Mouse (Mus musculus): ENCODE results near the gene Hist1h2bk. TPM values are rescaled to one million over a fixed set of nuclear protein-coding genes. Genes with fewer than 3 reads are reported as not detected.
"Not testable (repeated sequence)": the region's sequence is repeated elsewhere in the genome, so short reads cannot be mapped to it uniquely, and the experiment has no call there.

The Hist1h2bk gene
- total and polyA plus RNA-seq, 3 experiments: 7.3 to 10.0 TPM; not detected in 1

GRCm38 (mm10) chr13:22050591-22051522, 15.2 kb downstream of the Hist1h2bk start:
- Histone ChIP-seq H3K27me3 (ENCODE audit: control insufficient read depth, insufficient read depth, low read length) (no peaks in the 10 kb centered on the region), H3K27ac (peak overlapping the region; percentile 57), H3K9ac (ENCODE audit: low read depth, low read length) (peak overlapping the region; percentile 26), H3K79me2 (replicated peaks; ENCODE audit: control insufficient read depth, insufficient read depth, low read length) (no peaks in the 10 kb centered on the region), H3K36me3 (ENCODE audit: control insufficient read depth, insufficient read depth, low read length) (no peaks in the 10 kb centered on the region), H3K4me3 (peak overlapping the region; percentile 53), H3K4me1 (ENCODE audit: control insufficient read depth, insufficient read depth, low read length) (peaks cover 2% of the 10 kb centered on the region; the same call in 1 of the 2 replicates)
- under 1% methylated on average over 52 of the region's 52 CpGs for WGBS
- DNase-seq: peak; percentile 90 to 92
- peak; percentile 81 for TF ChIP-seq CTCF (IDR thresholded peaks at IDR 0.05)
- TF ChIP-seq POLR2A (IDR thresholded peaks at IDR 0.05; ENCODE audit: insufficient read depth, low read depth, low read length): peak; percentile 54; the same call in 1 of the 2 replicates
- peak; percentile 62; the same call in 1 of the 2 replicates for TF ChIP-seq EP300 (IDR thresholded peaks at IDR 0.05; ENCODE audit: insufficient read depth, low read depth, low read length)
- intact Hi-C loops (cut with DNase I): no loop called here

GRCm38 (mm10) chr13:22051523-22051859, 15.8 kb downstream of the Hist1h2bk start:
- Histone ChIP-seq H3K27me3 (ENCODE audit: control insufficient read depth, insufficient read depth, low read length) (no peaks in the 10 kb centered on the region), H3K27ac (peak overlapping the region; percentile 57), H3K79me2 (replicated peaks; ENCODE audit: control insufficient read depth, insufficient read depth, low read length) (no peaks in the 10 kb centered on the region), H3K4me1 (ENCODE audit: control insufficient read depth, insufficient read depth, low read length) (peaks cover 2% of the 10 kb centered on the region; the same call in 1 of the 2 replicates), H3K9ac (ENCODE audit: low read depth, low read length) (no peak overlapping the region), H3K36me3 (ENCODE audit: control insufficient read depth, insufficient read depth, low read length) (no peaks in the 10 kb centered on the region), H3K4me3 (peak overlapping the region; percentile 53)
- TF ChIP-seq EP300 (IDR thresholded peaks at IDR 0.05; ENCODE audit: insufficient read depth, low read depth, low read length): no peak
- no peak for TF ChIP-seq POLR2A (IDR thresholded peaks at IDR 0.05; ENCODE audit: insufficient read depth, low read depth, low read length)
- no peak for TF ChIP-seq CTCF (IDR thresholded peaks at IDR 0.05)
- no peak for DNase-seq
- intact Hi-C loops (cut with DNase I): no loop called here
- 14% methylated on average over 5 of the region's 5 CpGs for WGBS

GRCm38 (mm10) chr13:22053754-22054153, 18.1 kb downstream of the Hist1h2bk start:
- H3K4me1 ChIP-seq (ENCODE audit: control insufficient read depth, insufficient read depth, low read length): peaks cover 2% of the 10 kb centered on the region; the same call in 1 of the 2 replicates
- H3K9ac ChIP-seq (ENCODE audit: low read depth, low read length): no peak overlapping the region
- H3K27ac ChIP-seq: no peak overlapping the region
- no peak for TF ChIP-seq CTCF (IDR thresholded peaks at IDR 0.05)
- TF ChIP-seq POLR2A (IDR thresholded peaks at IDR 0.05; ENCODE audit: insufficient read depth, low read depth, low read length): no peak
- TF ChIP-seq EP300 (IDR thresholded peaks at IDR 0.05; ENCODE audit: insufficient read depth, low read depth, low read length): no peak
- H3K79me2 ChIP-seq (replicated peaks; ENCODE audit: control insufficient read depth, insufficient read depth, low read length): no peaks in the 10 kb centered on the region
- no peak for DNase-seq
- 88% methylated on average over 1 of the region's 1 CpGs for WGBS
- H3K27me3 ChIP-seq (ENCODE audit: control insufficient read depth, insufficient read depth, low read length): no peaks in the 10 kb centered on the region
- H3K36me3 ChIP-seq (ENCODE audit: control insufficient read depth, insufficient read depth, low read length): no peaks in the 10 kb centered on the region
- intact Hi-C loops (cut with DNase I): no loop called here
- H3K4me3 ChIP-seq: no peak overlapping the region

- H3K4me3 ChIP-seq: no peak overlapping the region
- no peak overlapping the region for H3K9ac ChIP-seq (ENCODE audit: low read depth, low read length)
- H3K27me3 ChIP-seq (ENCODE audit: control insufficient read depth, insufficient read depth, low read length): no peaks in the 10 kb centered on the region
- TF ChIP-seq EP300 (IDR thresholded peaks at IDR 0.05; ENCODE audit: insufficient read depth, low read depth, low read length) (no peak), CTCF (IDR thresholded peaks at IDR 0.05) (no peak), POLR2A (IDR thresholded peaks at IDR 0.05; ENCODE audit: insufficient read depth, low read depth, low read length) (no peak)
- DNase-seq: no peak
- no peaks in the 10 kb centered on the region for H3K4me1 ChIP-seq (ENCODE audit: control insufficient read depth, insufficient read depth, low read length)
- WGBS: 63% methylated on average over 1 of the region's 1 CpGs
- H3K79me2 ChIP-seq (replicated peaks; ENCODE audit: control insufficient read depth, insufficient read depth, low read length): no peaks in the 10 kb centered on the region
- no peaks in the 10 kb centered on the region for H3K36me3 ChIP-seq (ENCODE audit: control insufficient read depth, insufficient read depth, low read length)
- H3K27ac ChIP-seq: no peak overlapping the region
- intact Hi-C loops (cut with DNase I): no loop called here
Measured at GRCm38 (mm10) chr13:22061422-22061821, 25.8 kb downstream of the Hist1h2bk start.

GRCm38 (mm10) chr13:22063468-22063867, 27.8 kb downstream of the Hist1h2bk start:
- H3K4me3 ChIP-seq: no peak overlapping the region
- TF ChIP-seq POLR2A (IDR thresholded peaks at IDR 0.05; ENCODE audit: insufficient read depth, low read depth, low read length) (no peak), CTCF (IDR thresholded peaks at IDR 0.05) (no peak), EP300 (IDR thresholded peaks at IDR 0.05; ENCODE audit: insufficient read depth, low read depth, low read length) (no peak)

GRCm38 (mm10) chr13:22084140-22084539, 48.5 kb downstream of the Hist1h2bk start, which contains the start of gene Vmn1r188:
Gene Vmn1r188 (plus strand): TSS chr13:22084440.
- H3K79me2 ChIP-seq (replicated peaks; ENCODE audit: control insufficient read depth, insufficient read depth, low read length); H3K4me3 ChIP-seq; H3K4me1 ChIP-seq (ENCODE audit: control insufficient read depth, insufficient read depth, low read length); H3K27ac ChIP-seq; DNase-seq; H3K9ac ChIP-seq (ENCODE audit: low read depth, low read length); intact Hi-C loops (cut with DNase I); H3K36me3 ChIP-seq (ENCODE audit: control insufficient read depth, insufficient read depth, low read length); H3K27me3 ChIP-seq (ENCODE audit: control insufficient read depth, insufficient read depth, low read length): not testable (repeated sequence)
- 78% methylated on average over 1 of the region's 1 CpGs for WGBS

More at GRCm38 (mm10) chr13:22063468-22063867, 27.8 kb downstream of the Hist1h2bk start:
- WGBS: 36% methylated on average over 1 of the region's 1 CpGs
- Histone ChIP-seq H3K27me3 (ENCODE audit: control insufficient read depth, insufficient read depth, low read length) (no peaks in the 10 kb centered on the region), H3K4me1 (ENCODE audit: control insufficient read depth, insufficient read depth, low read length) (no peaks in the 10 kb centered on the region), H3K27ac (no peak overlapping the region), H3K36me3 (ENCODE audit: control insufficient read depth, insufficient read depth, low read length) (no peaks in the 10 kb centered on the region), H3K9ac (ENCODE audit: low read depth, low read length) (no peak overlapping the region), H3K79me2 (replicated peaks; ENCODE audit: control insufficient read depth, insufficient read depth, low read length) (no peaks in the 10 kb centered on the region)
- intact Hi-C loops (cut with DNase I): no loop called here
- DNase-seq: no peak

Small RNA genes within 50 kb of the gene (microRNA-seq; reads per million reads assigned to microRNA genes)
- gene Gm26300 (0 reads per million in 2 experiments), gene Gm44390 (0 reads per million in 2 experiments), gene Gm44486 (0 reads per million in 2 experiments)

Other genes with a start within 250 kb of the Hist1h2bk start
- gene Hist1h2an, start 248.7 kb upstream of the Hist1h2bk start, total RNA-seq (2021): not detected
- not detected in 2 replicates for gene Hist1h2an, start 248.7 kb upstream of the Hist1h2bk start, polyA plus RNA-seq (2012; rRNA removed)
- 1 to 10 TPM; 1.9 to 2.3 TPM for gene Hist1h2bp, start 248.4 kb upstream of the Hist1h2bk start, total RNA-seq (2021)
- not detected in 2 replicates for gene Hist1h2bp, start 248.4 kb upstream of the Hist1h2bk start, polyA plus RNA-seq (2012; rRNA removed)
- gene Hist1h2bq, start 225.7 kb upstream of the Hist1h2bk start, total RNA-seq (2021): 10 to 100 TPM; 24.4 to 26.4 TPM
- 3.5 and 12.7 TPM in 2 replicates for gene Hist1h2bq, start 225.7 kb upstream of the Hist1h2bk start, polyA plus RNA-seq (2012; rRNA removed)
- 1 to 10 TPM in 1 of 2 experiments, not detected in 1; 7.1 TPM for gene Hist1h2ao, start 225.4 kb upstream of the Hist1h2bk start, total RNA-seq (2021)
- gene Hist1h2ao, start 225.4 kb upstream of the Hist1h2bk start, polyA plus RNA-seq (2012; rRNA removed): not detected in 2 replicates
- 10 to 100 TPM; 42.6 to 56.8 TPM for gene Hist1h4m, start 224.1 kb upstream of the Hist1h2bk start, total RNA-seq (2021)
- 1.6 TPM in 1 of 2 replicates, not detected in the other for gene Hist1h4m, start 224.1 kb upstream of the Hist1h2bk start, polyA plus RNA-seq (2012; rRNA removed)
- 1 to 10 TPM; 3.7 to 4.9 TPM for gene Hist1h4n, start 203.7 kb upstream of the Hist1h2bk start, total RNA-seq (2021)
- gene Hist1h4n, start 203.7 kb upstream of the Hist1h2bk start, polyA plus RNA-seq (2012; rRNA removed): 1.7 and 4.4 TPM in 2 replicates
- gene Hist1h2ap, start 202.4 kb upstream of the Hist1h2bk start, total RNA-seq (2021): 1 to 10 TPM; 2.8 to 9.6 TPM
- gene Hist1h2ap, start 202.4 kb upstream of the Hist1h2bk start, polyA plus RNA-seq (2012; rRNA removed): 1.1 and 3.4 TPM in 2 replicates
- gene Hist1h2br, start 202.1 kb upstream of the Hist1h2bk start, total RNA-seq (2021): 10 to 100 TPM; 24.3 to 26.7 TPM
- 3.5 and 12.7 TPM in 2 replicates for gene Hist1h2br, start 202.1 kb upstream of the Hist1h2bk start, polyA plus RNA-seq (2012; rRNA removed)
- gene Zfp184, start 90.8 kb upstream of the Hist1h2bk start, total RNA-seq (2021): under 1 TPM; 0.70 to 0.73 TPM
- 0.35 and 0.43 TPM in 2 replicates for gene Zfp184, start 90.8 kb upstream of the Hist1h2bk start, polyA plus RNA-seq (2012; rRNA removed)
- gene Pom121l2, start 54.7 kb upstream of the Hist1h2bk start, total RNA-seq (2021): not detected
- 0.06 TPM in 2 replicates for gene Pom121l2, start 54.7 kb upstream of the Hist1h2bk start, polyA plus RNA-seq (2012; rRNA removed)
- gene Prss16, start 26.1 kb upstream of the Hist1h2bk start, total RNA-seq (2021): not detected
- gene Prss16, start 26.1 kb upstream of the Hist1h2bk start, polyA plus RNA-seq (2012; rRNA removed): 0.23 TPM in 1 of 2 replicates, not detected in the other
- 1 to 10 TPM; 8.1 to 10.0 TPM for gene Hist1h2ah, start 302 bp upstream of the Hist1h2bk start, total RNA-seq (2021)
- gene Hist1h2ah, start 302 bp upstream of the Hist1h2bk start, polyA plus RNA-seq (2012; rRNA removed): 1.1 TPM in 1 of 2 replicates, not detected in the other
- 10 to 100 TPM; 11.9 to 18.1 TPM for gene Hist1h4i, start 5.5 kb downstream of the Hist1h2bk start, total RNA-seq (2021)
- 5.8 and 8.3 TPM in 2 replicates for gene Hist1h4i, start 5.5 kb downstream of the Hist1h2bk start, polyA plus RNA-seq (2012; rRNA removed)
- gene Hist1h2ag, start 7.1 kb downstream of the Hist1h2bk start, total RNA-seq (2021): 1 to 10 TPM; 1.7 to 4.3 TPM
- gene Hist1h2ag, start 7.1 kb downstream of the Hist1h2bk start, polyA plus RNA-seq (2012; rRNA removed): not detected in 2 replicates
- gene Hist1h2bj, start 7.3 kb downstream of the Hist1h2bk start, total RNA-seq (2021): 1 to 10 TPM; 2.8 to 3.6 TPM
- gene Hist1h2bj, start 7.3 kb downstream of the Hist1h2bk start, polyA plus RNA-seq (2012; rRNA removed): 0.59 TPM in 1 of 2 replicates, not detected in the other
- gene Vmn1r188, start 48.6 kb downstream of the Hist1h2bk start, total RNA-seq (2021): not detected
- not detected in 2 replicates for gene Vmn1r188, start 48.6 kb downstream of the Hist1h2bk start, polyA plus RNA-seq (2012; rRNA removed)
- gene Vmn1r189, start 70.0 kb downstream of the Hist1h2bk start, total RNA-seq (2021): not detected
- gene Vmn1r189, start 70.0 kb downstream of the Hist1h2bk start, polyA plus RNA-seq (2012; rRNA removed): not detected in 2 replicates
- gene Vmn1r191, start 148.1 kb downstream of the Hist1h2bk start, total RNA-seq (2021): not detected
- not detected in 2 replicates for gene Vmn1r191, start 148.1 kb downstream of the Hist1h2bk start, polyA plus RNA-seq (2012; rRNA removed)
- gene Vmn1r192, start 155.3 kb downstream of the Hist1h2bk start, total RNA-seq (2021): not detected
- not detected in 2 replicates for gene Vmn1r192, start 155.3 kb downstream of the Hist1h2bk start, polyA plus RNA-seq (2012; rRNA removed)
- not detected for gene Vmn1r193, start 187.3 kb downstream of the Hist1h2bk start, total RNA-seq (2021)
- gene Vmn1r193, start 187.3 kb downstream of the Hist1h2bk start, polyA plus RNA-seq (2012; rRNA removed): not detected in 2 replicates
- not detected for gene Vmn1r194, start 208.3 kb downstream of the Hist1h2bk start, total RNA-seq (2021)
- gene Vmn1r194, start 208.3 kb downstream of the Hist1h2bk start, polyA plus RNA-seq (2012; rRNA removed): not detected in 2 replicates
- gene Vmn1r195, start 234.7 kb downstream of the Hist1h2bk start, total RNA-seq (2021): not detected
- not detected in 2 replicates for gene Vmn1r195, start 234.7 kb downstream of the Hist1h2bk start, polyA plus RNA-seq (2012; rRNA removed)

All from heart, adult 2 months (tissue).